Mouse (Mus musculus) adrenal gland, adult 8-10 months (tissue): ENCODE results near the gene Slc27a2. TPM values are rescaled to one million over a fixed set of nuclear protein-coding genes. Genes with fewer than 3 reads are reported as not detected.
"Not testable (repeated sequence)": the region's sequence is repeated elsewhere in the genome, so short reads cannot be mapped to it uniquely, and the experiment has no call there.

Source experiments
- DNase-seq: peaks from one replicate; pipeline ENCODE4 v3.0.0; 2022
- total RNA-seq, 4 experiments: library from RNA; stranded (reverse); gene quantifications; 2 replicates each; pipeline ENCODE4 v1.2.4; 2022

The Slc27a2 gene
- total RNA-seq, result 10 to 100 TPM in 2 of 4 experiments, 1 to 10 TPM in 1, under 1 TPM in 1; 0.86 to 19.5 (median 7.6) TPM

GRCm38 (mm10) chr2:126552357-126553290, at the start of gene Slc27a2:
Gene Slc27a2 (plus strand): TSS chr2:126552407.
- DNase-seq, result peak; percentile 3

- DNase-seq, result peak; percentile 85
These were observed 47.1 kb upstream of the Slc27a2 start for GRCm38 (mm10) chr2:126505156-126505555.

- no peak for DNase-seq
These were observed 44.7 kb upstream of the Slc27a2 start for GRCm38 (mm10) chr2:126507477-126507876.

- DNase-seq, result no peak
These were observed 44.0 kb upstream of the Slc27a2 start for GRCm38 (mm10) chr2:126508228-126508627.

- no peak for DNase-seq
These were observed 37.0 kb upstream of the Slc27a2 start for GRCm38 (mm10) chr2:126515069-126515826.

- DNase-seq, result peak; percentile 33
These were observed 32.2 kb upstream of the Slc27a2 start for GRCm38 (mm10) chr2:126519872-126520581.

- no peak for DNase-seq
These were observed 31.4 kb upstream of the Slc27a2 start for GRCm38 (mm10) chr2:126520828-126521227.

- DNase-seq, result no peak
These were observed 30.7 kb upstream of the Slc27a2 start for GRCm38 (mm10) chr2:126521471-126521870.

GRCm38 (mm10) chr2:126522056-126522455, 30.2 kb upstream of the Slc27a2 start:
- DNase-seq, result no peak

- not testable (repeated sequence) for DNase-seq
These were observed 29.0 kb upstream of the Slc27a2 start for GRCm38 (mm10) chr2:126523101-126523745.

GRCm38 (mm10) chr2:126524271-126524670, 27.9 kb upstream of the Slc27a2 start:
- no peak for DNase-seq

GRCm38 (mm10) chr2:126527461-126527860, 24.7 kb upstream of the Slc27a2 start:
- DNase-seq, result no peak

GRCm38 (mm10) chr2:126530581-126530980, 21.6 kb upstream of the Slc27a2 start:
- no peak for DNase-seq

GRCm38 (mm10) chr2:126537654-126538053, 14.6 kb upstream of the Slc27a2 start:
- no peak for DNase-seq

GRCm38 (mm10) chr2:126540390-126540925, 11.7 kb upstream of the Slc27a2 start:
- no peak for DNase-seq

- no peak for DNase-seq
These were observed 10.0 kb upstream of the Slc27a2 start for GRCm38 (mm10) chr2:126542211-126542610.

- DNase-seq, result no peak
These were observed 6.9 kb upstream of the Slc27a2 start for GRCm38 (mm10) chr2:126545297-126545696.

- no peak for DNase-seq
These were observed 5.8 kb upstream of the Slc27a2 start for GRCm38 (mm10) chr2:126546392-126546791.

GRCm38 (mm10) chr2:126549681-126550080, 2.5 kb upstream of the Slc27a2 start:
- no peak for DNase-seq

- DNase-seq, result no peak
These were observed 840 bp upstream of the Slc27a2 start for GRCm38 (mm10) chr2:126551244-126551890.

GRCm38 (mm10) chr2:126551896-126552295, 311 bp upstream of the Slc27a2 start:
- no peak for DNase-seq
